Mouse (Mus musculus) midbrain, embryonic 11.5 days (tissue): ENCODE data around the gene Rnps1. TPM values are rescaled to one million over a fixed set of nuclear protein-coding genes. Genes with fewer than 3 reads are reported as not detected.
"Not testable (repeated sequence)": the region's sequence is repeated elsewhere in the genome, so short reads cannot be mapped to it uniquely, and the experiment has no call there.

Experiments
- ATAC-seq: fragments of 200-750 bp; cut with Nextera tagmentation; 2 replicates; pipeline ENCODE4 v1.8.0; 2017; ENCODE audit warnings: moderate TSS enrichment, moderate library complexity; ENCODE audit not compliant: low FRiP score
- DNase-seq: peaks from one replicate; pipeline ENCODE4 v3.0.0; 2015; ENCODE audit warnings: low spot score; ENCODE audit errors: missing footprints
- H3K27ac ChIP-seq: fragments of 300-500 bp; sonication (generic); 2 replicates; pipeline ENCODE4 v1.5.1; 2014; ENCODE audit warnings: low read depth, low read length
- H3K27me3 ChIP-seq: fragments of 300-500 bp; sonication (generic); 2 replicates; pipeline ENCODE4 v1.6.1; 2014; ENCODE audit warnings: mild to moderate bottlenecking, low read length, moderate library complexity, mixed read lengths; ENCODE audit not compliant: control insufficient read depth, insufficient read depth
- H3K36me3 ChIP-seq: fragments of 300-500 bp; sonication (generic); 2 replicates; pipeline ENCODE4 v1.6.1; 2014; ENCODE audit warnings: mild to moderate bottlenecking, low read length, moderate library complexity, mixed read lengths; ENCODE audit not compliant: control insufficient read depth, insufficient read depth
- H3K4me1 ChIP-seq: fragments of 300-500 bp; sonication (generic); 2 replicates; pipeline ENCODE4 v1.6.1; 2014; ENCODE audit warnings: low read length; ENCODE audit not compliant: control insufficient read depth, insufficient read depth
- H3K4me2 ChIP-seq: fragments of 300-500 bp; sonication (generic); 2 replicates; pipeline ENCODE4 v1.6.1; 2014; ENCODE audit warnings: mild to moderate bottlenecking, moderate library complexity
- H3K4me3 ChIP-seq: fragments of 300-500 bp; sonication (generic); 2 replicates; pipeline ENCODE4 v1.5.1; 2014; ENCODE audit warnings: low read depth, low read length
- H3K9ac ChIP-seq: fragments of 300-500 bp; sonication (generic); 2 replicates; pipeline ENCODE4 v1.6.1; 2014; ENCODE audit warnings: low read length
- H3K9me3 ChIP-seq: fragments of 300-500 bp; sonication (generic); 2 replicates; pipeline ENCODE4 v1.6.1; 2016; ENCODE audit warnings: low read length; ENCODE audit not compliant: control insufficient read depth
- WGBS: fragments of 180-500 bp; shearing (Covaris S2); extraction: QIAGEN DNeasy Blood & Tissue Kit; methylation state at CpG from one replicate; pipeline ENCODE4 v1.1.7; 2014; 5-methylcytosine and 5-hydroxymethylcytosine counted together
- polyA plus RNA-seq: library from polyadenylated mRNA; unstranded; fragments of >200 nt; fragmentation: Nextera tagmentation; extraction: Ambion mirVana; gene quantifications from 2 replicates; pipeline ENCODE4 v1.2.1, GENCODE M21; 2014

The Rnps1 gene
- polyA plus RNA-seq, 1 experiment from 2014 or later: 380 TPM

DNA sequence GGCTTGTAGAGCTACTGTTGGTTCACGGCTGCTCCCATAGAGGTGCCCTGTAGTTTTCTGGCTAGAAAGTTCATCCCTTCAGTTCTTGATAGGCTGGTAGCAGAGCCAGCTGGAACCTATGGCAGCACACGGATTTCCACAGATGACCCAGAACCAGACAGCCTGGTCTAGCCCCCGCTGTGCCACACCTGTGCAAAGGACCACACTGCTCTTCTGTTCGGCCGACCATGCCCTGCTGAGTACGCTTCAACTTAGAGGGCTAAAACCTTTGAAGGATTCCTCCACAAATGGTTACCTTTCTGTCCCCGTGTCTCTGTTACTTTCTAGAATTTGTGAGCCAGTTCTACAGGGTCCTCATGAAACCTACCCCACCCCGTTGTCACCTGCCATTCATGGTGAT, 11.0 kb downstream of the Rnps1 start:
- H3K9me3 ChIP-seq, H3K4me3 ChIP-seq, H3K9ac ChIP-seq, H3K4me2 ChIP-seq, H3K27ac ChIP-seq, DNase-seq, H3K27me3 ChIP-seq, ATAC-seq, H3K4me1 ChIP-seq: not testable (repeated sequence)
- peaks cover 34% of the 10 kb centered on the region for H3K36me3 ChIP-seq
- 92% methylated on average over 5 of the region's 8 CpGs for WGBS

GRCm38 (mm10) chr17:24425905-24426304, 11.5 kb downstream of the Rnps1 start:
- H3K4me2 ChIP-seq: no peak overlapping the region
- 93% methylated on average over 7 of the region's 7 CpGs for WGBS

GRCm38 (mm10) chr17:24426471-24427169, 12.3 kb downstream of the Rnps1 start, which contains the start of gene Eci1:
Gene Eci1 (plus strand): TSS chr17:24426641.
- H3K4me3 ChIP-seq: peak within 1 kb of the TSS; percentile 63

More at GRCm38 (mm10) chr17:24425905-24426304, 11.5 kb downstream of the Rnps1 start:
- Histone ChIP-seq H3K9ac (no peak overlapping the region), H3K4me1 (peaks cover 5% of the 10 kb centered on the region; the same call in 1 of the 2 replicates), H3K27ac (no peak overlapping the region), H3K36me3 (peaks cover 31% of the 10 kb centered on the region), H3K4me3 (peak overlapping the region; percentile 63; the same call in 1 of the 2 replicates), H3K27me3 (no peaks in the 10 kb centered on the region), H3K9me3 (no peaks in the 10 kb centered on the region)
- ATAC-seq: no peak
- DNase-seq: peak; percentile 66

GRCm38 (mm10) chr17:24427170-24427557, 12.8 kb downstream of the Rnps1 start:
- peaks cover 5% of the 10 kb centered on the region; the same call in 1 of the 2 replicates for H3K4me1 ChIP-seq
- peak overlapping the region; percentile 82 for H3K9ac ChIP-seq
- peak; percentile 88 for DNase-seq
- H3K36me3 ChIP-seq: peaks cover 19% of the 10 kb centered on the region
- peak overlapping the region; percentile 63 for H3K4me3 ChIP-seq
- H3K27ac ChIP-seq: no peak overlapping the region
- peak overlapping the region; percentile 38 for H3K4me2 ChIP-seq
- no peaks in the 10 kb centered on the region for H3K9me3 ChIP-seq
- no peaks in the 10 kb centered on the region for H3K27me3 ChIP-seq
- ATAC-seq: no peak
- WGBS: 9% methylated on average over 8 of the region's 8 CpGs

More at GRCm38 (mm10) chr17:24426471-24427169, 12.3 kb downstream of the Rnps1 start, which contains the start of gene Eci1:
- Histone ChIP-seq H3K27me3 (no peaks in the 10 kb centered on the region), H3K4me2 (peak within 1 kb of the TSS; percentile 38), H3K4me1 (peaks cover 5% of the 10 kb centered on the region; the same call in 1 of the 2 replicates), H3K9me3 (no peaks in the 10 kb centered on the region), H3K9ac (peak within 1 kb of the TSS; percentile 82), H3K36me3 (peaks cover 25% of the 10 kb centered on the region), H3K27ac (peak within 1 kb of the TSS; percentile 77)
- under 1% methylated on average over 48 of the region's 48 CpGs for WGBS
- ATAC-seq (peak; percentile 98), DNase-seq (peak; percentile 96)

GRCm38 (mm10) chr17:24429201-24429983, 15.0 kb downstream of the Rnps1 start:
- peaks cover 5% of the 10 kb centered on the region; the same call in 1 of the 2 replicates for H3K36me3 ChIP-seq
- no peaks in the 10 kb centered on the region for H3K9me3 ChIP-seq
- H3K27ac ChIP-seq: no peak overlapping the region
- peaks cover 5% of the 10 kb centered on the region; the same call in 1 of the 2 replicates for H3K4me1 ChIP-seq
- ATAC-seq: no peak
- WGBS: 89% methylated on average over 14 of the region's 14 CpGs
- no peak overlapping the region for H3K4me2 ChIP-seq
- peak; percentile 81 for DNase-seq
- H3K4me3 ChIP-seq: no peak overlapping the region
- H3K9ac ChIP-seq: no peak overlapping the region
- no peaks in the 10 kb centered on the region for H3K27me3 ChIP-seq

DNA sequence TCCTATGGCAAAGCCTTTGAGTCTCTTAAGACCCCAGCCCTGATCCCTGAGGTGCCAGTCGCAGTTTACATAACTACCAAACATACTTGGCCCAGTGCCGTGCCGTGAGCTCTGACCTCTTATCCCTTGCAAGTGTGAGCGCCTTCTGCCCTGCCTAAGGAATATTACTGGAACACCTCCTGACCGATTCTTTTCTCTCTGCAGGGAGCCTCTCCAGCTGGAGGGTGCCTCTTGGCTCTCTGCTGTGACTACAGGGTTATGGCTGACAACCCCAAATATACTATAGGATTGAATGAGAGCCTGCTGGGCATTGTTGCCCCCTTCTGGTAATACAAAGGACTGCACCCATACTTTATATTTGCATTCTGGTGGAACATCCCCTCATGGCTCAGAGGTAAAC, 22.7 kb downstream of the Rnps1 start:
- peaks cover 14% of the 10 kb centered on the region for H3K36me3 ChIP-seq
- no peak overlapping the region for H3K4me2 ChIP-seq
- no peaks in the 10 kb centered on the region for H3K9me3 ChIP-seq
- H3K4me1 ChIP-seq: no peaks in the 10 kb centered on the region
- no peaks in the 10 kb centered on the region for H3K27me3 ChIP-seq
- no peak overlapping the region for H3K4me3 ChIP-seq
- no peak overlapping the region for H3K27ac ChIP-seq
- H3K9ac ChIP-seq: no peak overlapping the region
- ATAC-seq (peak; percentile 59; the same call in 1 of the 2 replicates), DNase-seq (peak; percentile 90)
- WGBS: 77% methylated on average over 5 of the region's 5 CpGs

DNA sequence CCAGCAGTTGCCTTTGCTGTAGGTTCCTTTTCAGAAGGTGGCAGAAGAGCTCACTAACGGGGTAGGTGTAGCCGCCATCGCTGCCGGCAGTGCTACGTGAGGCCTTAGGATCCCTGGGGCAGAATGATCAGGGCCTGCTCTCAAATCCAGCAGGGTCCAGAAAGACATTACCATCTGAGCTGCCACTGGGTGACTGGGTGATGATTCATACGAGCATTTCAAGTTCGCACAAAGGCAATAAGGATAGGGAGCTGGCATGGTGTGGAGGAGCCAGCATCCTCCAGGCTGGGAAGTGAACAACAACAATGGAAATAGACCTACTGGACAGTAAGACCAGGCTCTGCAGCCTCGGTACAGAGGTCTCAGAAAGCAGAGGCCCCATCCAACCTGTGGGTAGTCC, 26.0 kb downstream of the Rnps1 start:
- H3K9ac ChIP-seq: no peak overlapping the region
- no peaks in the 10 kb centered on the region for H3K4me1 ChIP-seq
- no peak overlapping the region for H3K4me2 ChIP-seq
- H3K9me3 ChIP-seq: no peaks in the 10 kb centered on the region
- 95% methylated on average over 8 of the region's 8 CpGs for WGBS
- DNase-seq (no peak), ATAC-seq (no peak)
- H3K4me3 ChIP-seq: no peak overlapping the region
- peaks cover 27% of the 10 kb centered on the region for H3K36me3 ChIP-seq
- H3K27ac ChIP-seq: no peak overlapping the region
- no peaks in the 10 kb centered on the region for H3K27me3 ChIP-seq

DNA sequence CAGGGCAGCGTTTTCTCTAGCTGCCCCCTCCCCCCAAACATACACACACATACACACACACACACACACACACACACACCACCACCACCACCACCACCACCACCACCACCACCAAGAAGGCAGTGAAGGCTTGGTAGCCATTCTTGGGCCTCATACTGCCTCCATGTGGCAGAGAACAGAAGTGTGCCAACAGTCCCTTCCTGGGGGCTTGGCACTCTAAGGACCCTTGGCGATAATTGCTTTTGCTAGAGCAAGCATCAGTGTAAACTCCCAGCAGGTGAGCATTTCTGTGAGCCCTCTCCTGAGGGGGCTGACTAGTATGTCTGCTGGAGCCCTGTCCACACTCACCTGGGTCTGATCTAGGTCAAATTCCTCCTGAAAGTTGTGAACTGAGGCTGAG, 26.8 kb downstream of the Rnps1 start:
- no peak overlapping the region for H3K4me2 ChIP-seq
- H3K36me3 ChIP-seq: peaks cover 33% of the 10 kb centered on the region
- no peak overlapping the region for H3K9ac ChIP-seq
- ATAC-seq (no peak), DNase-seq (no peak)
- 48% methylated on average over 2 of the region's 2 CpGs for WGBS
- H3K4me1 ChIP-seq: no peaks in the 10 kb centered on the region
- H3K9me3 ChIP-seq: no peaks in the 10 kb centered on the region
- H3K4me3 ChIP-seq: no peak overlapping the region
- H3K27me3 ChIP-seq: no peaks in the 10 kb centered on the region
- H3K27ac ChIP-seq: no peak overlapping the region

DNA sequence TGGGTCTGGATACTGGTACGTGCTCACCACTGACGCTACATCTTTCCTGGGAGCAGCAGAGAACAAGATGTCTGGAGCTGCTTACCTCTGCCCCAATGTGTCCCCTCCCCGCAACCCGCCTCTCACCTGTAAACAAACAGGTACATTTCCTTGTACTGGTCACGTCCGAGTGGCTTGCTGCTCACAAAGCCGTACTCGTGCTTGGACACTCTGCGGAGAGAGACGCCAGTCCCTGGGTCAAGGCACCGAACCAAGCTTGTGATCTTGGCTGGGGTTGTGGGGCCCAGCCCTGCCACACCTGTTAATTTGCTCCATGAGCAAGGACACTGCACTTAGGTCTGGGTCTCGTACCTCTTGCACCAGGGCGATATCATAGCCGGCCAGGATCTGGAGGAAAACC, 27.7 kb downstream of the Rnps1 start:
- no peak for DNase-seq
- Histone ChIP-seq H3K9me3 (no peaks in the 10 kb centered on the region), H3K4me2 (no peak overlapping the region), H3K4me1 (no peaks in the 10 kb centered on the region), H3K36me3 (peaks cover 40% of the 10 kb centered on the region), H3K9ac (no peak overlapping the region), H3K27ac (no peak overlapping the region), H3K4me3 (no peak overlapping the region), H3K27me3 (no peaks in the 10 kb centered on the region)
- no peak for ATAC-seq
- 94% methylated on average over 14 of the region's 14 CpGs for WGBS
